Mouse (Mus musculus): Measurements from ENCODE around the gene Wnk1. TPM values are rescaled to one million over a fixed set of nuclear protein-coding genes. Genes with fewer than 3 reads are reported as not detected.

The Wnk1 gene
- polyA plus RNA-seq, 1 experiment from 2014 or later: 37.9 TPM

- Histone ChIP-seq H3K4me2 (ENCODE audit: low read length) (no peak overlapping the region), H3K4me3 (ENCODE audit: low read depth, low read length) (no peak overlapping the region), H3K9me3 (replicated peaks; ENCODE audit: control insufficient read depth, low read length) (no peaks in the 10 kb centered on the region), H3K36me3 (ENCODE audit: control insufficient read depth, insufficient read depth, low read length) (no peaks in the 10 kb centered on the region), H3K27ac (ENCODE audit: low read depth, low read length) (no peak overlapping the region), H3K4me1 (ENCODE audit: control insufficient read depth, insufficient read depth, low read length) (no peaks in the 10 kb centered on the region), H3K9ac (ENCODE audit: low read length) (no peak overlapping the region), H3K27me3 (replicated peaks; ENCODE audit: control insufficient read depth, insufficient read depth, low read length) (no peaks in the 10 kb centered on the region)
- no peak for DNase-seq (ENCODE audit: low spot score)
- WGBS: 92% methylated on average over 6 of the region's 6 CpGs
- no peak for ATAC-seq
Observed at GRCm38 (mm10) chr6:120076619-120077450, 38.4 kb upstream of the Wnk1 start.

DNA sequence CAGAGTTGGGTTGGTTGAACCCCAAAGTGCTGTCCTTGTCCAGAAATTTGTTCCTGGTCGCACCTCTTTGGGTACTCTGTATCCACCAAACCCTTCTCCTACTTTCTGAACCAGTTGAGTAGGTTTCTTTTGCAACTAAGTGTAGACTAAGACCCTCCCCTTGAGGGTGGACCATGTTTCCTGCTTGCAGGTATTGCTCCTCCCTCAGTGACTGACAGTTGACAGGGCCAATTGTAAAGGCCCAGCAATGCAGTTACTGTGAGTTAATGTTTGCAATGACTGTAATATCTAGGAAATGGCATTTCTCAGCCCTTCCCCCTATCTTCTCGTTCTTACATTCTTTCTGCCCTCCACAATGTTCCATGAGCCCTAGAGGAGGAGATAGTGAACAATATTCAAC is 34.2 kb upstream of the Wnk1 start:
- H3K27ac ChIP-seq (ENCODE audit: low read depth, low read length): no peak overlapping the region
- no peak overlapping the region for H3K4me3 ChIP-seq (ENCODE audit: low read depth, low read length)
- no peaks in the 10 kb centered on the region for H3K27me3 ChIP-seq (replicated peaks; ENCODE audit: control insufficient read depth, insufficient read depth, low read length)
- ATAC-seq: no peak
- H3K4me2 ChIP-seq (ENCODE audit: low read length): no peak overlapping the region
- no peak for DNase-seq (ENCODE audit: low spot score)
- H3K9me3 ChIP-seq (replicated peaks; ENCODE audit: control insufficient read depth, low read length): no peaks in the 10 kb centered on the region
- H3K36me3 ChIP-seq (ENCODE audit: control insufficient read depth, insufficient read depth, low read length): no peaks in the 10 kb centered on the region
- no peaks in the 10 kb centered on the region for H3K4me1 ChIP-seq (ENCODE audit: control insufficient read depth, insufficient read depth, low read length)
- no peak overlapping the region for H3K9ac ChIP-seq (ENCODE audit: low read length)
- WGBS: 92% methylated on average over 2 of the region's 2 CpGs

DNA sequence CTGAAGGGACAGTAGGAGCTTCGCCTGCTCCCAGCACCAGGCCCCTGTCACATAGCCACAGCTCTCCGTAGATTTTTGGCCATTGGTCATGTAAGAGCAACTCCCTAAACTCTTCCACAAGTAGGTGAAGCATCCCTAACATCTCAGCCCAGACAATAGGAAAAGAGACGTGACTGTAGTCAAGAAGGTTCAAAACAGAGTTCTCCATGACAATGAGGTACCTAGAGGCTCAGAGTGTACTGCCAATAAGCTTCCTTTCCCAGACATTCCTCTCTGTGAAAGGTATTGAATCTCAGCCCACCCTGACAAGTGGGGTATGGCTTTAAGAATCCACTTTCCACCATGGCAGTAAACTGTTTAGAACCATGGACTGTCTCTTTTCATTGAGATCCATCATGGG is 31.1 kb upstream of the Wnk1 start:
- H3K27me3 ChIP-seq (replicated peaks; ENCODE audit: control insufficient read depth, insufficient read depth, low read length): no peaks in the 10 kb centered on the region
- no peak overlapping the region for H3K9ac ChIP-seq (ENCODE audit: low read length)
- no peak overlapping the region for H3K4me2 ChIP-seq (ENCODE audit: low read length)
- DNase-seq (ENCODE audit: low spot score) (no peak), ATAC-seq (no peak)
- no peaks in the 10 kb centered on the region for H3K36me3 ChIP-seq (ENCODE audit: control insufficient read depth, insufficient read depth, low read length)
- 81% methylated on average over 3 of the region's 3 CpGs for WGBS
- H3K27ac ChIP-seq (ENCODE audit: low read depth, low read length): no peak overlapping the region
- H3K4me3 ChIP-seq (ENCODE audit: low read depth, low read length): no peak overlapping the region
- H3K4me1 ChIP-seq (ENCODE audit: control insufficient read depth, insufficient read depth, low read length): no peaks in the 10 kb centered on the region
- no peaks in the 10 kb centered on the region for H3K9me3 ChIP-seq (replicated peaks; ENCODE audit: control insufficient read depth, low read length)

DNA sequence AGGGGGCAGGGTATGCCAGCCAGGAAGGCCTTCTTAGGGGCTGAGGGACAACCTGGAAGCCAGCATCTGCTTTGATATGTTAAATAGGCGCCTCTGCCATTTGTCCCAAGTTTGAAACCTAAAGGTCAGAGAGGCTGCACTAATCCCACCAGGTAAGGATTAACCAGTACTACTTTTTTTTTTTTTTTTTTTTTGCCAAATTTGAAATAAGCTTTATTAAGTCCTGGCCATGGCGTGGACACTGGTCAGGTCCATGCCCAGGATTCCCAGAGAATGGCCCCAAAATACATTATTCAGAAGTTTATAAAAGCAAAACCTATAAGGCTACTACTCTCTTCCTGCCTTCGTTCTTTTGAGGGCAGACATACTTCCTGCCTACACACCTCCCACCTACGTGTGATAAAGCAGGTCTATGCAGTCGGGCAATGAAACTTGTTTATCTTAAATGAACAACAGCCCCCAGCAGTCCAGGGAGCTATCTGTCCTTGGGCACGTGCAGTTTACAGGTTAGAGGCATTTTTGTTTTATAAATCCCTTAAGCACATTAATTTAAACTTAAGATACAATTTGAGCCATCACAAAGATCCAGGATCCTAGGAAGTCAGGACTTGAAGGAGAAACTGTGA is 27.2 kb upstream of the Wnk1 start:
- H3K36me3 ChIP-seq (ENCODE audit: control insufficient read depth, insufficient read depth, low read length): no peaks in the 10 kb centered on the region
- no peak for DNase-seq (ENCODE audit: low spot score)
- H3K9me3 ChIP-seq (replicated peaks; ENCODE audit: control insufficient read depth, low read length): no peaks in the 10 kb centered on the region
- H3K27me3 ChIP-seq (replicated peaks; ENCODE audit: control insufficient read depth, insufficient read depth, low read length): no peaks in the 10 kb centered on the region
- H3K4me3 ChIP-seq (ENCODE audit: low read depth, low read length): no peak overlapping the region
- H3K27ac ChIP-seq (ENCODE audit: low read depth, low read length): no peak overlapping the region
- H3K9ac ChIP-seq (ENCODE audit: low read length): no peak overlapping the region
- H3K4me1 ChIP-seq (ENCODE audit: control insufficient read depth, insufficient read depth, low read length): no peaks in the 10 kb centered on the region
- H3K4me2 ChIP-seq (ENCODE audit: low read length): no peak overlapping the region
- ATAC-seq: no peak
- WGBS: 78% methylated on average over 6 of the region's 6 CpGs

DNA sequence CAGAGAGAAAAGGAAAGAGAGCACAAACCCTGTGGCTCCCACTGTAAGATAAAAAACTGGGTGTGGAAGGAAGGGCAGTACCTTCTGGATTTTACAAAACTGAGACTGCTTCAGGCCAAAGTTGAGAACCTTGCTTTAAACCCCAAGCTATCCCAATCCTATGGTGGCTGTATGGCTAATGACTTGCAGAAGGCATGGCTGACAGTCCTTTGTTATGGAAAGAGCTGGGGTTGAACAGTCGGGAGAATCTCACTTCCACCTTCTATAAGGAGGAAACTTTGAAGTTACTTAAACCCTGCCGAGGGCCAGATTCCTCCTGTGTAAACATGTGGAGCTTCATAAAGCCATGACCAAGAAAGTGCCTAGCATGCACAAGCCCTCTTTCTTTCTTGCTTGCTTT is 26.2 kb upstream of the Wnk1 start:
- 54% methylated on average over 2 of the region's 2 CpGs for WGBS
- ATAC-seq: no peak

GRCm38 (mm10) chr6:120062934-120063333 is 24.5 kb upstream of the Wnk1 start:
- ATAC-seq: no peak
- Histone ChIP-seq H3K4me3 (ENCODE audit: low read depth, low read length) (no peak overlapping the region), H3K27ac (ENCODE audit: low read depth, low read length) (no peak overlapping the region), H3K36me3 (ENCODE audit: control insufficient read depth, insufficient read depth, low read length) (no peaks in the 10 kb centered on the region), H3K9me3 (replicated peaks; ENCODE audit: control insufficient read depth, low read length) (no peaks in the 10 kb centered on the region), H3K27me3 (replicated peaks; ENCODE audit: control insufficient read depth, insufficient read depth, low read length) (no peaks in the 10 kb centered on the region), H3K4me2 (ENCODE audit: low read length) (no peak overlapping the region), H3K4me1 (ENCODE audit: control insufficient read depth, insufficient read depth, low read length) (no peaks in the 10 kb centered on the region), H3K9ac (ENCODE audit: low read length) (no peak overlapping the region)
- no peak for DNase-seq (ENCODE audit: low spot score)
- WGBS: 90% methylated on average over 5 of the region's 5 CpGs

More for the DNA sequence above, 26.2 kb upstream of the Wnk1 start:
- Histone ChIP-seq H3K9ac (ENCODE audit: low read length) (no peak overlapping the region), H3K27ac (ENCODE audit: low read depth, low read length) (no peak overlapping the region), H3K4me2 (ENCODE audit: low read length) (no peak overlapping the region), H3K36me3 (ENCODE audit: control insufficient read depth, insufficient read depth, low read length) (no peaks in the 10 kb centered on the region), H3K4me3 (ENCODE audit: low read depth, low read length) (no peak overlapping the region), H3K4me1 (ENCODE audit: control insufficient read depth, insufficient read depth, low read length) (no peaks in the 10 kb centered on the region), H3K9me3 (replicated peaks; ENCODE audit: control insufficient read depth, low read length) (no peaks in the 10 kb centered on the region), H3K27me3 (replicated peaks; ENCODE audit: control insufficient read depth, insufficient read depth, low read length) (no peaks in the 10 kb centered on the region)
- no peak for DNase-seq (ENCODE audit: low spot score)

DNA sequence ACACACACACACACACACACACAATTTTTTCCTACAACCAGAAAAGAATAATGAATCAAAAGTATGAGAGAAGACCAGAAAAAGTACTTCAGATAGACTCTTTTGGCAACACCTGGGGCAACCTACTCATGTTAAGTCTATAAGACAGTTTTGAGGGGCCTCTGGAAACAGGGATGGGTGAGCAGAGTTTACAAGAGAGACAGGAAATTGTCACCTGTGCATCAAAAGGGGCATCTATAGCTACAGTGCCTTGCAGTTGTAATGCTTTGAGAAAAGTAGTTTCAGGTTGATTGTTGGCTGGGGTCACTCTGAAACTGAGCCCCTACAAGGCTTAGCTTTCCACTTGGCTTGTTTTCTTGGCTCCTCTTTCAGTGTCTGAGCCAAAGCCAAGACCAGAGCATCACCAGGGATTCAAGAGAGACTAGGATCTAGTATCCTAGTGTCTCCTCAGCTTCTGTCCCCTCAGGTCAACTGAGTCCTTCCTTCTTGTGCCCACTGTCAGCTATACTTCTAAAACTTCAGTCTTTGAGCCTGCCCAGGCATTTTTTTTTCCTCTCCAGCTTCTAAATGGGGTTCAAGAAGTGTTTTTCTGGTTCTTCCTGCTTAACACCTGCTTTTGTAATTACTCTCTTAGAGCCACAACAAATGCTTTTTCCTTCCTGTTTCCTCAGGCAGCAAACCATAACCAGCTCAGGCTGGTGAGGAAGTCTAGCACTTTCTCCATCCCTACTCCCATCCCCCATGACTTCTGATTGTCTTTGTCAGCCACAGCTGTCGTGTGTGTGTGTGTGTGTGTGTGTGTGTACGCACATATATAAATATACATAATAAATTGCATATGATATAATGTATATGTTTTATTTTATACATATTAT is 17.4 kb upstream of the Wnk1 start:
- ATAC-seq: no peak

DNA sequence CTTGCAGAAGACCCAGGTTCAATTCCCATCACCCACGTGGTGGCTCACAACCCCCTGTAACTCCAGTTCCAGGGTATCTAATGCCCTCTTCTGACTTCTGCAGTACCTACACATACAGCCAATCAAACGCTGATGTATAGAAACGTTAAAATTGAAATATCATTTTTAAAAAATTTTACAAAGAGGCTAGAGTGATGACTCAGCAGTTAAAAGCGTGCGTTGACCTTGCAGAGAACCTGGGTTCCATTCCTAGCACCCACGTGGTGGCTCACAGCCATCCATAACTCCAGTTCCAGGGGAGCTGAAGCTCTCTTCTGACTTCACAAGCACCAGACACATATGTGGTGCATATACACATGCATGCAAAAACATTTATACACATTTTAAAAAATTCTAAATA is 15.9 kb upstream of the Wnk1 start:
- Histone ChIP-seq H3K27me3 (replicated peaks; ENCODE audit: control insufficient read depth, insufficient read depth, low read length) (no peaks in the 10 kb centered on the region), H3K36me3 (ENCODE audit: control insufficient read depth, insufficient read depth, low read length) (no peaks in the 10 kb centered on the region), H3K9ac (ENCODE audit: low read length) (no peak overlapping the region), H3K27ac (ENCODE audit: low read depth, low read length) (no peak overlapping the region), H3K9me3 (replicated peaks; ENCODE audit: control insufficient read depth, low read length) (no peaks in the 10 kb centered on the region), H3K4me2 (ENCODE audit: low read length) (no peak overlapping the region), H3K4me3 (ENCODE audit: low read depth, low read length) (no peak overlapping the region), H3K4me1 (ENCODE audit: control insufficient read depth, insufficient read depth, low read length) (no peaks in the 10 kb centered on the region)
- 83% methylated on average over 6 of the region's 6 CpGs for WGBS
- no peak for DNase-seq (ENCODE audit: low spot score)
- no peak for ATAC-seq

More for the DNA sequence above, 17.4 kb upstream of the Wnk1 start:
- H3K4me2 ChIP-seq (ENCODE audit: low read length): no peak overlapping the region
- no peaks in the 10 kb centered on the region for H3K36me3 ChIP-seq (ENCODE audit: control insufficient read depth, insufficient read depth, low read length)
- no peaks in the 10 kb centered on the region for H3K4me1 ChIP-seq (ENCODE audit: control insufficient read depth, insufficient read depth, low read length)
- 71% methylated on average over 2 of the region's 2 CpGs for WGBS
- H3K27ac ChIP-seq (ENCODE audit: low read depth, low read length): no peak overlapping the region
- DNase-seq (ENCODE audit: low spot score): no peak
- no peaks in the 10 kb centered on the region for H3K27me3 ChIP-seq (replicated peaks; ENCODE audit: control insufficient read depth, insufficient read depth, low read length)
- no peak overlapping the region for H3K9ac ChIP-seq (ENCODE audit: low read length)
- H3K4me3 ChIP-seq (ENCODE audit: low read depth, low read length): no peak overlapping the region
- no peaks in the 10 kb centered on the region for H3K9me3 ChIP-seq (replicated peaks; ENCODE audit: control insufficient read depth, low read length)
